Mouse (Mus musculus) kidney, adult 2 months (tissue): ENCODE results near the gene Nebl.

Source experiments
- CTCF ChIP-seq: fragments of 200-500 bp; conservative IDR thresholded peaks from 2 replicates; pipeline ENCODE4 v1.5.1; 2011; ENCODE audit warnings: low read depth, mild to moderate bottlenecking, control low read depth, low read length, moderate library complexity, mixed read lengths; ENCODE audit not compliant: insufficient read depth, insufficient read length
- POLR2A ChIP-seq: fragments of 200-500 bp; IDR thresholded peaks from one replicate; pipeline ENCODE4 v1.6.1; 2011; ENCODE audit warnings: low read depth, low read length, control low read depth

DNA sequence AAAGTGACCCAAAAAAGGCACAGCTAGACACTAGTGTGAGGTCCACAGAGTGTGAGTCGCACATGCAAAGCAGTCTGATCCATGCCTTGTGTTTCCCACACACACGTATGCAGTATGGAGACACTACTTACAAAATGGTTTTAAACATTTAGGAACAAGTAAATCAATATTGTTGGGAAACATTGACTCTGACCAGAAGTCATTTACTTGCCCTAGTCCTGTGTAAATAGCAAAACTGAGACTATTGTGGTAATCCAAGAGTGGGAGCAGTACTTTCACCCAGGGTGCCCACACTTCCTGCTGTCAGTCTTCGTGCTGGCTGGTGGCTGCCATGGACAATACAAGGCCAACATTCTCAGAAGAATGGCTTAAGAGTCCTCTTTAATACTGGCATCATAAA is 141.6 kb downstream of the Nebl start:
- TF ChIP-seq POLR2A = no peak
- no peak for TF ChIP-seq CTCF
